Mouse (Mus musculus) ovary, adult 10 weeks (tissue): ENCODE measurements around the gene Gm5168. TPM values are rescaled to one million over a fixed set of nuclear protein-coding genes. Genes with fewer than 3 reads are reported as not detected.

Source experiments
- polyA plus RNA-seq: library from polyadenylated mRNA; stranded (reverse); fragments of 350-450 nt; fragmentation: Illumina TruSeq; extraction: RNeasy Lipid Tissue Mini Kit (QIAGEN cat#74804); gene quantifications from one replicate; pipeline ENCODE4 v1.2.3, GENCODE M21; 2014

Gm5168 gene
- polyA plus RNA-seq, result not detected

GRCm38 (mm10) chrX:26050941-26051340, at the start of gene Gm5168:
Gene Gm5168 (minus strand): TSS chrX:26051041.

Other genes with a start within 250 kb of the Gm5168 start
- gene Gm2012, start 180.3 kb upstream of the Gm5168 start, polyA plus RNA-seq, result not detected